Mouse (Mus musculus): ENCODE measurements around the gene Prkcq.

Gene Prkcq

GRCm38 (mm10) chr2:11171754-11172501, at the start of gene Prkcq:
Prkcq (plus strand) TSS chr2:11172108.
- DNase-seq (ENCODE audit: extremely low read depth, insufficient read length, low spot score) = no peak

GRCm38 (mm10) chr2:11130881-11131280, 41.0 kb upstream of the Prkcq start:
- no peak for DNase-seq (ENCODE audit: extremely low read depth, insufficient read length, low spot score)

DNA sequence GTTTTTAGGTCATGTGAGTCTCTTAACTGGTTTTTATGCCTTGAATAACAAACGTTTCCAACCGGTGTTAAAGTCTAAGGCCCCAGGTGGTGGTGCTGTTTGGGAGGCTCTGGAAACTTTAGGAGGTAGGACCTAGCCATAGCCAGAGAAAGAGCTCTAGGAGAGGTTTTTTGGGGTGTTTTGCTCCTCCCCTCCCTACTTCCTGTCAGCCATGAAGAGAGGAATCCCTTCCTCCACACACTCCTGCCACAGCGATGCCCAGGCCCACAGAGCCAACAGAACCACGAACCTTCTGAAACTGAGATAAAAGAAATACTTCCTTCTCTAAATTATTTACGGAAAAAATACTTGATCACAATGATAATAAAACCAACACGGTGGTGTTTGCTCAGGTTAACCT, 36.2 kb upstream of the Prkcq start:
- DNase-seq (ENCODE audit: extremely low read depth, insufficient read length, low spot score) = no peak

DNA sequence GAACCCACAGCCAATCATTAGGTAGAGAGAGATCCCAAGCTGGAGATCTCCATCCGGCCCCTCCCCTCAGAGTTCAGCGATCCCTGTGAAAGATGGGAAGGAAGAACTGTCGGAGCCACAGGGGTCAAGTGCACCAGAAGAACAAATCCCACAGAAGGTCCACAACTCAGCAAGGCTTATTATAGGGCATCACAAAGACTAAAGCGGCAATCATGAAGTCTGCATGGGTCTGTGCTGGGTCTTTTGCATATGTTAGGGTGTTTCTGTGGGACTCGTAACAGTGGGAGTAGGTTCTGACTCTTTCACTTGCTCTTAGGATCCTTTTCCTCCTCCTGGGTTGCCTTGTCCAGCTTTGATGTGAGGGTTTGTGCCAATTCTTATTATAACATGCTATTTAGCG, 33.8 kb upstream of the Prkcq start:
- no peak for DNase-seq (ENCODE audit: extremely low read depth, insufficient read length, low spot score)

GRCm38 (mm10) chr2:11139518-11140152, 32.3 kb upstream of the Prkcq start:
- no peak for DNase-seq (ENCODE audit: extremely low read depth, insufficient read length, low spot score)

GRCm38 (mm10) chr2:11140385-11140784, 31.5 kb upstream of the Prkcq start:
- no peak for DNase-seq (ENCODE audit: extremely low read depth, insufficient read length, low spot score)

DNA sequence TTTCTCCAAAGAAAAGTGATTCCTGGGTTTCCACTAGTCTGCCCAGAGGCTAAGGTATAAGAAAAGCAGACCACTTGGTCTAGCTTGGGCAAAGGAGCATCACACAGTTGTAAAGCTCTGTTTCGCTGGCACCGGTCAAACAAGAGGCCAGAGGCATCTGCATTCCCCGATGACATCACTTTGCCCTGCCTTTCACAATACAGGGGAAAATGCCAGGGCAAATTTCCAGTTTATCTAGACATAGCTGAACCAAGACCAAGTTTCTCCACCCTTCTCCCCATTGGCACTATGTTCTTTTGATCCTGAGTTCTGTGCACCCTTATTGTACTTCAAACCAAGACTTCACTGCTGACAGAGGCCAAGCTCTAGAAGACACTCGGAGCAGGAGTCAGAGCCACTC, 22.8 kb upstream of the Prkcq start:
- DNase-seq (ENCODE audit: extremely low read depth, insufficient read length, low spot score) = no peak

DNA sequence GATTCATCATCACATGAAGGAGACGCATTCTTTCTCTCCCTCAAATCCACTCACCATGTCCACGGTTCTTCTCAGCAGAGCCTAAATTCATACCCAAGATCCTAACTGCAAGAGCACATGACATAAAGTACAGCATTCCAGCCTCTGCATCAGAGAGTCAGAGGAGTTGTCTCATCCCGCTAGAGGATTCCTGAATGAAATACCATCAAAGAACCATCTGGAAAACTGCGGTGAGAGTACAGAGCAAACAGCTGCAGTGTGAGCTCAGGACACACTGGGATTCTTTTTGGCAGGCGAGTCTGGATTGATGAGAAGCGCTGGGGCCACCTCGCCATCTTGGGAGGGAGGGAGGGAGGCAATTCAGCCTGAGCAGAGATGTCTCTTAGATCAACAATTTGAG, 20.9 kb upstream of the Prkcq start:
- no peak for DNase-seq (ENCODE audit: extremely low read depth, insufficient read length, low spot score)

DNA sequence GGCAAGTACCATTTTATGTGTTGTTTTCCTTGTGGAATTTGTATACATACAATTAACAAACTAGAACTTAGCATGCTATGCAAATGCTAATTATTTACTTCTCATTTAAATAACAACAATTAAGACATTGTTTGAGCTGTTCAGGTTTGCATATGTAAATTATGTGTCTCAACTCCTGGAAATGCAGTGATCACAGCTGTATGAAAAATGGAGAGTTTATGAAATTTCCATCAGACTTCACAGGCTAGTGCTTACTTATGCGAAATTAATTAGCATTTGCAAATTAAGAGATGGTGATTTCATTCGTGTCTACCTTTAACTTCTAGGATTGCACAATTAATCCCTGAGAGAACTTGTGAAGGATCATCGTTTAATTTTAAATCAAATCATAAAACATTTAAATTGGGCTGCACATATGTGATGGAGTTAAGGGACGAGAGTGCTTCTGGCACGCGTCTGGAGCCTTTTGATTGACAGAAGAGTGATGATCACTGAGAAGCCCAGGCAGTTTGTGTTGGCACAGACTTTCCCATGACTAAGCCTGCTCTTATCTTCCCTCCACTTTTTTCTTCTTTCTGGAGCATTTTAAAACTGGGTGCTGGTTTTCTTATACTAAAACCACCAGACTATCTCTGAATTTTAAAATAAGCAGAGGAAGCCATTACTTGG, 20.1 kb upstream of the Prkcq start:
- DNase-seq (ENCODE audit: extremely low read depth, insufficient read length, low spot score) = no peak

DNA sequence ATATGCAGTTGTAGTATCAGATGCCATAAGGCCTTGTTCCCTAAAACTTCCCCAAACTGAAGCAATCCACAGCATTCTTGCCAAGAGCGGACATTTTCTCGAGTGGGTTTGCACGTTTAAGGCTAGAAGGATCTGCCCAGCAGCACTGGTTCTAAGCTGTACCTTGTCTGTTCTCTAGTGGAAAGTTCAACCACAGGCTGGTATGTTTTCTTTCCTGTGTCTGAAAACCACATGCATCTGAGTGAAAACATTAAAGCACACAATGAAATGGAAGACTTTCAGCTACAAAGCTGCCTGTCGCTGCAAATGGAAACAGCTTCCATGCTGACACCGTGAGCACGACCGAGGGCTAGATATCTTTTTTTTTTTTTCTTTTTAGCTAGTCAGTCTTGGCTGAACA, 12.3 kb upstream of the Prkcq start:
- DNase-seq (ENCODE audit: extremely low read depth, insufficient read length, low spot score) = no peak

GRCm38 (mm10) chr2:11160696-11161095, 11.2 kb upstream of the Prkcq start:
- DNase-seq (ENCODE audit: extremely low read depth, insufficient read length, low spot score) = no peak

- no peak for DNase-seq (ENCODE audit: extremely low read depth, insufficient read length, low spot score)
These were observed 10.6 kb upstream of the Prkcq start for GRCm38 (mm10) chr2:11161336-11161735.

DNA sequence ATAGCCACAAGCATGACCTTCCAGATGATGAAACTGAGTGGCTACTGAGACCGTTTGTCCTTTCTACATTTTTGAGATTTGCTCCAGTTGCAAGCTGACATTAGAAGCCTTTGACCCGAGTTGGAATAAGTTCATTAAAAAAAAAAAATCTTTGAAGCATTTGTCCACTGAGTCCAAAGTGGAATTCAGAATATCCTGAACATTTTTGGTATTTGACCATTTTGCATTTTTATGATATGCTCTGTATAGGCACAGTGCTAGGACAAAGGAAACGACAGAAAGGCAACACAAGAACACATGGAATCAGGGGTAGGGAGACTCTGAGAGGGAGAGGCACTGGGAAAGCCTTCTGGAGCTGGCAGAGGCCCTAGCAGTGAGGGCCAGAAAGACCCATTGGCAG, 9.2 kb upstream of the Prkcq start:
- DNase-seq (ENCODE audit: extremely low read depth, insufficient read length, low spot score) = no peak

GRCm38 (mm10) chr2:11164170-11164569, 7.7 kb upstream of the Prkcq start:
- DNase-seq (ENCODE audit: extremely low read depth, insufficient read length, low spot score) = no peak

DNA sequence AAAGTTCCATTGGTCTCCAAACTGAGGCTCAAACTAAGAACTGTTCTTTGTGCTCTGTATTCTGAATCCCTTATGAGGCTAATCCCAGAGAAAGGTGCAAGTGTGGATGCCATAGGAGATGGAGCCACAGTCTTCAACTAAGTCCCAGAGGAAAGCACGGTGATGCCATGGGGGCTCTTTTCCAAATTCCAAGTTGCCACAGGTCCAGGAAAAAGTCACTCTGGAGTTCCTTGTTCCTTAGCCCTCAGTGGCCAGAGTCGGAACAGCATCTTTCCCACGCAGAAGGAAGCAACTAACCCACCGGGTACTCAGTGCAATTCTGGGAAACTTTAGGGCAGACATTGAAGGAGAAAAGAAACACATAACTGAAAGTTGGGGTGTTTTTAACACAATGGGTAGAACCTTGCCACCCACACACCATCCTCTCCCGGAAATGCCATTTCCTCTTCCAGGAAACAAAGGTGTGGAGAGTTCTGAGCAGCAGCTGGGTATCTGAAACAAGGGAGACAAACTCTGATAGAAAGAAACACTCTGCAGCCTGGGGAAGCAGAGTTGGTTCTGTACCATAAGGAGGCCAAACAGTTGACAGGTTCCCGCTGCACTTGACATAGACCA, 2.1 kb upstream of the Prkcq start:
- DNase-seq (ENCODE audit: extremely low read depth, insufficient read length, low spot score) = no peak

DNA sequence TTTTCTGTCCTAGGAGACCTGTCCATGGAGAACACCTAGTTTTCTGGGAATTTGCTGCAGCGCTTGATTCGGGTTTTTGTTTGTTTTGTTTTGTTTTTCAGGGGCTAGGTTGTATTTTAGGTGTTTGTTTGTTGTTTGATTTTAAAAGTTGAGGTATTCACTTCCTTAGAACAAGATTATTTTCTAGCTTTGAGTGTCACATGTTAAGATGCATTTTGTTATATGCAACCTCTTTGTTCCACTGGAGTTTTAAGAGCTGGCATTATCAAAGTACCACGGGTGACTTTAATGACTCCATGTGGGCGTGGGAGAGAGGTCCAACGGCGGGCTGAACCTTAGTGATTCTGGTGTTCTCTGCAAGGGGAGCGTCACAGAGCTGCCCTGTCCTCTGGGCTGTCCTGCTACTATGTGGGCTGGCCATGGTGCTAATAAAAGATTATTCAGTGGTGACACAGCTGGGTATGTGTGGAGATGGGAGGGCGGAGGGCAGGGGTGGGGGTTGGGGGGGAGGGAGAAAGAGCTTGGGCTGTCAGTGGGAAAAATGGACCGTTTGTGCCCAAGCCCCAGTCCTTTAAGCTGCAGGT, 1.0 kb downstream of the Prkcq start:
- no peak for DNase-seq (ENCODE audit: extremely low read depth, insufficient read length, low spot score)

- DNase-seq (ENCODE audit: extremely low read depth, insufficient read length, low spot score) = no peak
These were observed 1.6 kb downstream of the Prkcq start for GRCm38 (mm10) chr2:11173521-11173920.

DNA sequence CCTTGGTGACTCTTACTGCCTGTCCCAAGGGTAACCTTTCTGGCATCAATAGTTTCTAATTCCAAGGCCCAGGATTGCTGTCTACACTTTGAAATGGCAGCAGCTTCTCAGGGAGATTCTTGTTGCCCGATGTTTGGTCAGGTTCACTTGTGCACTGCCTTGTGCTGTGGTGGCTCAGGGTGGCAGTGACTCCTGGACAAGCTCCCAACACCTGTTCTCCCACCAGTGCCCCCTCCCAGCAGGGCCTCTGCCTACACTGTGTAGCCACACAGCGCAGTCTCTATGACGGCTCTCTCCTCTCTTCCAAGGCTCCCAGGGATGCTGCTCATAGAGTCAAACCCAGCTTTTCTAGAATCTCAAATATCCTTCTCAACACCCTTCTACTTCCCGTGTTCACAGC, 2.2 kb downstream of the Prkcq start:
- DNase-seq (ENCODE audit: extremely low read depth, insufficient read length, low spot score) = no peak

- no peak for DNase-seq (ENCODE audit: extremely low read depth, insufficient read length, low spot score)
These were observed 6.0 kb downstream of the Prkcq start for GRCm38 (mm10) chr2:11177880-11178279.

- DNase-seq (ENCODE audit: extremely low read depth, insufficient read length, low spot score) = no peak
These were observed 9.6 kb downstream of the Prkcq start for GRCm38 (mm10) chr2:11181510-11181909.

- DNase-seq (ENCODE audit: extremely low read depth, insufficient read length, low spot score) = no peak
These were observed 10.2 kb downstream of the Prkcq start for GRCm38 (mm10) chr2:11182096-11182495.

Data from 3134 (cell line).